Mouse (Mus musculus) kidney, adult 2 months (tissue): Measurements from ENCODE around the gene Dhx32. TPM values are rescaled to one million over a fixed set of nuclear protein-coding genes. Genes with fewer than 3 reads are reported as not detected.
A peak's percentile ranks its signal among the peaks of the same experiment; 100 is the strongest.
"Not testable (repeated sequence)": the region's sequence is repeated elsewhere in the genome, so short reads cannot be mapped to it uniquely, and the experiment has no call there.

Source experiments
- DNase-seq: peaks from one replicate; pipeline ENCODE4 v3.0.0; 2021
- H3K27ac ChIP-seq: fragments of 200-500 bp; 2 replicates; pipeline ENCODE4 v1.5.1; 2012; ENCODE audit warnings: low read depth, low read length, control low read depth, inconsistent platforms; ENCODE audit not compliant: insufficient read depth
- H3K27me3 ChIP-seq: fragments of 200-500 bp; replicated peaks from 2 replicates; pipeline ENCODE4 v1.6.1; 2012; ENCODE audit warnings: mild to moderate bottlenecking, moderate library complexity, low read length, inconsistent platforms; ENCODE audit not compliant: control insufficient read depth, insufficient read depth
- H3K36me3 ChIP-seq: fragments of 200-500 bp; 2 replicates; pipeline ENCODE4 v1.6.1; 2012; ENCODE audit warnings: mild to moderate bottlenecking, moderate library complexity, low read length, inconsistent platforms; ENCODE audit not compliant: control insufficient read depth, insufficient read depth
- H3K4me1 ChIP-seq: fragments of 200-500 bp; 2 replicates; pipeline ENCODE4 v1.6.1; 2011; ENCODE audit warnings: low read length; ENCODE audit not compliant: control insufficient read depth, insufficient read depth
- H3K4me3 ChIP-seq: fragments of 200-500 bp; 2 replicates; pipeline ENCODE4 v1.5.1; 2011; ENCODE audit warnings: mild to moderate bottlenecking, low read depth, low read length, control low read depth; ENCODE audit not compliant: insufficient read depth
- CTCF ChIP-seq: fragments of 200-500 bp; conservative IDR thresholded peaks from 2 replicates; pipeline ENCODE4 v1.5.1; 2011; ENCODE audit warnings: low read depth, mild to moderate bottlenecking, control low read depth, low read length, moderate library complexity, mixed read lengths; ENCODE audit not compliant: insufficient read depth, insufficient read length
- POLR2A ChIP-seq: fragments of 200-500 bp; IDR thresholded peaks from one replicate; pipeline ENCODE4 v1.6.1; 2011; ENCODE audit warnings: low read depth, low read length, control low read depth
- WGBS: fragments of 180-500 bp; shearing (Covaris S2); methylation state at CpG from one replicate; pipeline ENCODE4 v1.1.7; 2018; 5-methylcytosine and 5-hydroxymethylcytosine counted together
- polyA plus RNA-seq: library from polyadenylated mRNA; depleted of rRNA; stranded (reverse); fragments of >200 nt; gene quantifications from 2 replicates; pipeline ENCODE4 v1.2.3, GENCODE M21; 2012

The Dhx32 gene
- polyA plus RNA-seq, 1 experiment, result 26.1 TPM

- Histone ChIP-seq H3K27ac (no peak overlapping the region), H3K36me3 (no peaks in the 10 kb centered on the region; the same call in 1 of the 2 replicates), H3K27me3 (no peaks in the 10 kb centered on the region), H3K4me3 (no peak overlapping the region), H3K4me1 (no peaks in the 10 kb centered on the region)
- TF ChIP-seq POLR2A, result no peak
- TF ChIP-seq CTCF, result no peak
- DNase-seq, result no peak
- WGBS, result 97% methylated on average over 7 of the region's 7 CpGs
These were observed 81.2 kb downstream of the Dhx32 start for GRCm38 (mm10) chr7:133701366-133701765.

GRCm38 (mm10) chr7:133699885-133700284 lies 82.6 kb downstream of the Dhx32 start:
- Histone ChIP-seq H3K4me3 (no peak overlapping the region), H3K27me3 (no peaks in the 10 kb centered on the region), H3K36me3 (no peaks in the 10 kb centered on the region; the same call in 1 of the 2 replicates), H3K4me1 (no peaks in the 10 kb centered on the region), H3K27ac (no peak overlapping the region)
- TF ChIP-seq POLR2A (no peak), CTCF (no peak)
- no peak for DNase-seq
- WGBS, result 80% methylated on average over 4 of the region's 4 CpGs

- Histone ChIP-seq H3K4me3 (no peak overlapping the region), H3K36me3 (no peaks in the 10 kb centered on the region; the same call in none of the 2 replicates), H3K27ac (no peak overlapping the region), H3K4me1 (no peaks in the 10 kb centered on the region), H3K27me3 (no peaks in the 10 kb centered on the region)
- DNase-seq, result no peak
- 90% methylated on average over 12 of the region's 12 CpGs for WGBS
- TF ChIP-seq CTCF (no peak), POLR2A (no peak)
These were observed 84.4 kb downstream of the Dhx32 start for GRCm38 (mm10) chr7:133698021-133698709.

GRCm38 (mm10) chr7:133685644-133686043 lies 96.9 kb downstream of the Dhx32 start:
- H3K27ac ChIP-seq, H3K4me3 ChIP-seq, H3K4me1 ChIP-seq, H3K36me3 ChIP-seq, DNase-seq, H3K27me3 ChIP-seq: not testable (repeated sequence)

GRCm38 (mm10) chr7:133684701-133685100 lies 97.8 kb downstream of the Dhx32 start:
- 92% methylated on average over 6 of the region's 6 CpGs for WGBS
- TF ChIP-seq POLR2A (no peak), CTCF (no peak)
- Histone ChIP-seq H3K4me1 (no peaks in the 10 kb centered on the region), H3K36me3 (peaks cover 5% of the 10 kb centered on the region; the same call in 1 of the 2 replicates), H3K27ac (no peak overlapping the region), H3K27me3 (no peaks in the 10 kb centered on the region), H3K4me3 (no peak overlapping the region)
- DNase-seq, result no peak

GRCm38 (mm10) chr7:133684110-133684509 lies 98.4 kb downstream of the Dhx32 start:
- 91% methylated on average over 5 of the region's 5 CpGs for WGBS
- Histone ChIP-seq H3K27me3 (no peaks in the 10 kb centered on the region), H3K36me3 (peaks cover under 1% of the 10 kb centered on the region; the same call in 1 of the 2 replicates), H3K27ac (no peak overlapping the region), H3K4me1 (no peaks in the 10 kb centered on the region), H3K4me3 (no peak overlapping the region)
- DNase-seq, result no peak
- peak; percentile 56 for TF ChIP-seq CTCF
- no peak for TF ChIP-seq POLR2A

- DNase-seq, result no peak
- 81% methylated on average over 5 of the region's 5 CpGs for WGBS
- no peak overlapping the region for H3K4me3 ChIP-seq
These were observed 98.9 kb downstream of the Dhx32 start for GRCm38 (mm10) chr7:133683626-133684025.

More at GRCm38 (mm10) chr7:133683626-133684025, 98.9 kb downstream of the Dhx32 start:
- Histone ChIP-seq H3K36me3 (no peaks in the 10 kb centered on the region; the same call in 1 of the 2 replicates), H3K27me3 (no peaks in the 10 kb centered on the region), H3K27ac (no peak overlapping the region), H3K4me1 (no peaks in the 10 kb centered on the region)
- no peak for TF ChIP-seq CTCF
- TF ChIP-seq POLR2A, result no peak
